Mouse (Mus musculus): ENCODE results near the gene Zfp423. TPM values are rescaled to one million over a fixed set of nuclear protein-coding genes. Genes with fewer than 3 reads are reported as not detected.
A peak's percentile ranks its signal among the peaks of the same experiment; 100 is the strongest.

Gene Zfp423
- total RNA-seq, 2 experiments from 2014 or later, result not detected

DNA sequence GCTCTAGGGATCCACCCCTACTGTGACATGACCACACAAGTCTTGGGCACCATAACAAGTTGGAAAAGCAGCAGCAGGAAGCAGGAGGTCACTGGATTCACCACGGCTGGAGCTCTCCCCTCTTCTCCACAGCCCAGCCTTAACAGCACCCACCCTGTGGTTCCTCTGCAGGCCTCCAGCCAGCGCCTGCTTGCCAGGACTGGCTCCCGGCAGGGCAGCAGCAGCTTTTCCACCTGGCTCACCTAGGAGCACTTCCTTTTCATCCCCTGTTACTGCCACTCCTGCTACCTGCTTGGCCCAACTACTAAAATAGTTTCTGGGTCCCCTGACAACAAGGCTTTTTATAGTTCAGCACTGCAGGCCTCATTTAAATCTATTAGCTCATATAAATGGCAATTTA, 279.4 kb downstream of the Zfp423 start:
- ATAC-seq (replicated peaks; ENCODE audit: poor library complexity, severe bottlenecking), result no peak

DNA sequence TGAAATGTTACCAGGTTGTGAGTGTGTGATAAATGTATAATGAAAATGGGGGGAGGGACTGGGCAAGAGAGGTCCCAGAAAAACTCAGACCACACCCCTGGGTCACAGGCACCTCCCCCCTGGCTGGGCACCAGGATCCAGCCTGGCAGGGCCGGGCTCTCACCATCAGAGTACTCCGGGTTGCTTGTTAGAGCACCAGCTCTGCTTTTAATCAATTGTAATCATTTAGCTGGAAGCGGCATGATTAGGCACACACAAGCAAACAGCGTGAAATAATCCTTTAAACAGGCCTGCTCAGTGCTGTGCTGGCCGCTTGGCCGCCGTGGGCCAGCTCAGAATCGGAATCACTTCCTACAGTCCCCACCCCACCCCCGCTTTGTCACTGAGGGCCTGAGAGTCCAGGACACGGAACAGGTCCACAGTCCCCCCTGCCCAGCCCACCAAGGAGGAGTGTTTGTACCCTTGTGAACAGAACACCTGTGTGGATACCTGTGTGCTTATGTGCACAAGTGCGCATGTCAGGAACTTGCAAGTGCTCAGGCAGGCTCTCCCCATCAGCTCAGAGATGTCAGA, 279.9 kb downstream of the Zfp423 start:
- no peak for ATAC-seq (replicated peaks; ENCODE audit: poor library complexity, severe bottlenecking)

DNA sequence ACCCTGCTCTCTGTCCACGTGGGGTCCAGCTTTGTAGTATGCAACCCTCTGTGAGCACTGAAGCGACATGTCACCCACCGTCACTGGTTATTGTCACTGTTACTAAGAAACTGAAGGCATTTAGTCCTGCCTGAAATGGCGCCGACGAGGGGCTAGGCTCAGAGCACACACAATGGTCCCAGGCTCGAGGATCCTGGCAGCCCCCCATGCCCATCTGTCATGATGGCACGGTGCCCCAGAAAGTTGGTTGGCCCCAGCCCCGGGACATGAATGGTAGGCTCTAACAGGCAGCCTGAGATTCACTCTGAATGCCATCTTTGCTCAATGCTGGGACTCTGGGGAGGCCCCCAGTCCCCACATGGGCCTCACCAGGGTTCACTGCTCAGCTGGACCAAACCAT, 284.0 kb downstream of the Zfp423 start:
- no peak for ATAC-seq (replicated peaks; ENCODE audit: poor library complexity, severe bottlenecking)

DNA sequence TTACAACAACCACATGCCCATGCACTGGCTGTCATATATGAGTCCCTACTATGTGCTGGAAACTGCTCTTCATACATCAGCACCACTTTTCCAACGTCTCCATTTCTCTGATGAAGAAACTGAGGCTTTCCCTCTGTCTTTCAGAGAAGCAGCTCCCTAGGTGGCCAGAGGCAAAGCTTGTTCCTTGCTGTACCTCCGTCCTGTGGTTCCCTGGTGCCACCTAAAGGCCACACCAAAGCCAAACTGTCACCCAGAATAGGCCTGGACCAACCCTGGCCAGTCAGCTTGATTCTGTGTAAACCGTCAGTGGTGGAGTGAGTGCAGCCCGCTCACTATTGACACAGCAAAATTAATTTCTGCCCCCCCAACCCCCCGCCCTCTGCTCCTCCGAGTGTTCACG, 285.2 kb downstream of the Zfp423 start:
- ATAC-seq (replicated peaks; ENCODE audit: poor library complexity, severe bottlenecking), result no peak

DNA sequence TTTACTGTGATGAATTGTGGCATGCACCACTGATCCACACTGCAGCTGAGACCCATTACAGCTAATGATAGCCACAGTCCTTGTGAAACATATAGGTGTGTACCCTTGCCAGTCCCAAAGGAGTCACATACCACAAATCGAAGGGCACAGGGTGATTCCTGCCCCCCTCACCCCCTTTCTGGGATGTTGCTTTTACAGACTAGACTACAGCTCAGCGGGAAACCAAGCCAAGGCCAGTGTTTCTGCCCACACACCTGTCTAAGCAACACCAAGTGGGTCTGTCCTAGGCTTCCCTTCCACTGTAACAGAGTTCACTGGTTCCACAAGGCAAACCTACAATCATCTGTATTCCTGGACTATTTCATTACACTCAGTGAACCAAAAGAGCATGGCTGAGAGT, 287.2 kb downstream of the Zfp423 start:
- no peak for ATAC-seq (replicated peaks; ENCODE audit: poor library complexity, severe bottlenecking)

DNA sequence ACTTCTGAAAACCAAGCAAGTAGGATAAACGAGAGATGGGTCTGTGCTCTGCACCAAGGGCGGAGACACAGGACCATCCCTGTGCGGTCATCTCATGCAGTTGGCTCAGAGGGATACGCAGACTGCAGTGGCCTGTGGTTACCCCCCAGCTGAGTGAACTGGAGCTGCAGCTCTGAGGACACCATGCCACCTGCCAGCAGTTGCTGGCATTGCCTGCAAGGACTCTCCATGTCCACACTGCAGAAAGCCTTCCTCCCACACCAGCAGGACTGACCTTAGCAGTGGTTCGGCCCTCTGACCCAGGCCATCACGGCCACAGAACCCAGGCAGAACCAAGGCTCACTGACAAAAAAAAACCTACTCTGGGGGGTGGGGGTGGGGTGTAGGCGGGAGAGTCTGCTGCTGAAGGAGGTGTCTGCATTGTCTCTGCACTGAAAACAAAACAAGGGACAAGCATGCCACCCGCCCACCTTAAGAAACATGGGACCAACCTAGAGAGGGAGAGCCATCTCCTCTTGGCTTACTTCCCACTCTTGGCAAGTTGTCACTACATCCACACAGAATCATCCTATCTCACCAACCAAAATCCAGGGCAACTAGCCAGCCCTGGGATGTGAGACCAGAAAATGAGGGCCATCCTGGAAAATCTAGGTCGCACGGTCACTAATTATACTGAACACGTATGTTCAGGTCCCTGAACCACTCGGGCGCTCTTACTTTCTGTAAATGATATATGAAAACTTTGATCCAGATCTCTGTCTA, 288.0 kb downstream of the Zfp423 start:
- no peak for ATAC-seq (replicated peaks; ENCODE audit: poor library complexity, severe bottlenecking)

DNA sequence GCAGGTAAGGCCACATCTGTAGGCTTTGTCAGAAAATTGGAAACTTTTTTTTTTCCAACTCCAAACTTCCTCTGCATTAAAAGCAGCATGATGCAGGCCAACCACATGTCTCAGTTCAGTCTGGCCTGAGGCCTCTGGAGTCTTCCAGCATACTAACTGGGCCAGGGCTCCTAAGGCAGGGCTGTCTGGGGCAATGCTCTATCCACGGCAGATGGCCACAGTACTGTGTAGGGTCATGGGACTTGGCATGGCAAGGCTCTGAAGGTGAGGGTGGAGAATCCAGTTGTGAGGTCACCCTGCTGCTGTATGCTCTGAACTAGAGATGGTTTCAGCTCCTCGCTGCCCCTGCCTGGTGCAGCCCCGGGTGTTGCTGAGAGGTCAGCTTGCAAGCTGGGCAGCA, 289.2 kb downstream of the Zfp423 start:
- no peak for ATAC-seq (replicated peaks; ENCODE audit: poor library complexity, severe bottlenecking)

DNA sequence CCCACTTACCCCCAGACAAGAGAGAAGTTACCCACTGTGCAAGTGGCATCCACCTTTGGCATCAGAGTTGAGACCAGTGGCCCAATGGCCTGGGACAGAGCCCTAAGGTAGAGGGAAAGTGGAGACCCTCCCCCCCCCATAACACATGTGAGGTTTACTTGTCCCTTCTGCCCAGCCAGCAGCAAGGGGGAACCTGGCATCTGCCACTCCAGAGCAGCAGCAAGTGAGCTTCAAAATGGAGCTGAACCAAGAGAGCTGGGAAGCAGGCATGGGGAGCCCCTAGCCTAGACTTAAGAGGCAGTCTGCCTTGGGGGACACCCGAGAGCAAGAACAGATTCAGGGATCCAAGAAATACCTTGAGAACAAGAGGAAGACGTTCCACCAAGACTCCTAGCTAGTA, 290.7 kb downstream of the Zfp423 start:
- no peak for ATAC-seq (replicated peaks; ENCODE audit: poor library complexity, severe bottlenecking)

DNA sequence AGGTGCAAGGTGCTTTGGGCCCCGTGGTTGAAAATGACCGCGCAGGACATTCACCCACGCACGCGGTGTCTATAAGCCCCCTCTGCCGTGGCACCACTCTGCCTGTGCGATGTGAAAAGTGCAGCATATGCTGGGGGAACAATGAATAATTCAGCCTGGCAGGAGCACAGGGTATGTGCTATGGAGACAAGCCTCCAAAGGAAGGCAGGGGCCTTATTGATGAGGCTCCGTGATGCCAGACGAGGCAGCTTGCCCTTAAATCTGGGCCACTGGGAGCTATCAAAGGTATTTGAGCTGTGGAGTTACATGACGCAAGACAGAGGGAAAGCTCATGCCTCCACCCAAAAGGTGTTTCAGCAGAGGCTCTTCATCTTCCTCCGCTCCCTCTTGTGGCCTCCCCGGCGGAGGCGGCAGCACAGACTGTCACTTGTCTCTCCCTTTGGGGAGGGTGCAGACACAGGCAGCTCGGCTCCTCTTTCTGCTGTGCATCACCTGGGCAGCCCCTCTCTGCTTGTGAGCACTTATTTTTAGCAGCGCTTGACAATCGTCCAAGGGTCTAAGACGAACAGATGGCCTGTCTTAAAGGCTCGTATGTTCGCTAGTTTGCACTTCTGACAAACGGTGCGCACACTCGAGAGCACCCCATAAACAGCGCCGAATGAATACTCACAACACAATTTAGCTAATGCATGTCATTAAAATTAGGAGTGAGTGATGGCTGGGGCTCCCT, 291.3 kb downstream of the Zfp423 start:
- ATAC-seq (replicated peaks; ENCODE audit: poor library complexity, severe bottlenecking), result no peak

DNA sequence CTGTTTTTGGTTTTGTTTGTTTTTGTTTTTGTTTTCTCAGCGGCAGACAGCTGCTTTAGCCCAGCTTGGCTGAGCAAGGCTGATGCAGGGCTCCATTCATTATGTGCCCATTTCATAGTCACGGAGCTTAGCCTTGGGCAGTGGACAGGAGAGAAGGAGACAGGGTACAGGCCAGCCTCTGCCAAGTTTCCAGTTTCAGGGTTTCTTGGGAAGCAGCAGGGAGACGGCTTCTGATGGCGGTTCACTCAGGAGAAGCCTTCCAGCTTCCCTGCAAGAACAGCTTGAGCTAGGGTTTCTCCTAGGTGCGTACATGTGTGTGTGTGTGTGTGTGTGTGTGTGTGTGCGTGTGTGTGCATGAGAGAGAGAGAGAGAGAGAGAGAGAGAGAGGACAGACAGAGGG, 292.1 kb downstream of the Zfp423 start:
- no peak for ATAC-seq (replicated peaks; ENCODE audit: poor library complexity, severe bottlenecking)

DNA sequence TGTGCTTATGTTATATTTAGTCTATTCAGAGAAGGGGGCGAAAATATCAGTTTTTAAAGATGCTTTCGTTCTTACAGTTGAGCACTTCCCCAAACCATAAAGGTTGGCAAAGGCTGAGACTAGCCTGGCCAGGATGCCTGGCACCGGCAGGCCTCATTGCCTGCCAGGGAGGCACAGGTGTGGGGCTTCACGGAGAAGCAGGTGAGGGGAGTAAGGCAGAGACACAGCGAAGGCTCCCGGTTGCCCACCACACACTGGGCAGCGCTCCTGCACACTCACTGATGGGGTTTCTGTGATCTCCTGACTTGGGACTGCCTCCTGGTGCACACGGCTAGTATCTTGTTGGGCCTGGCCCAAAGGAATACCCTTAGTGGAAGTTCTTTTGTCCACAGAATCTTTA, 294.1 kb downstream of the Zfp423 start:
- no peak for ATAC-seq (replicated peaks; ENCODE audit: poor library complexity, severe bottlenecking)

DNA sequence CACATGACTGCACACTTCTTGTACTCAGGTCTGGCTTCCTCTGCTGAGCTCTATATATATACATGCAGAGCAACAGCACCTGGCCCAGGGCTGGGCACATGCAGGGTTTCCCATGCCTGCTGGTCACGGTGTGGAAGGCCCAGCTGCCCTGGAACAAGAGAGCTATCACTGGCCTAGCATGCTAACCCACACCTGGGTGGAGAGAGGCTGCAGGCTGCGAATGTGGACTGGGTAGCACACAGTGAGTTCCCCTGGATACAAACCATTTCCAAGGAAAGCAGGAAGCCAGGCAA, 295.2 kb downstream of the Zfp423 start:
- ATAC-seq (replicated peaks; ENCODE audit: poor library complexity, severe bottlenecking), result no peak

DNA sequence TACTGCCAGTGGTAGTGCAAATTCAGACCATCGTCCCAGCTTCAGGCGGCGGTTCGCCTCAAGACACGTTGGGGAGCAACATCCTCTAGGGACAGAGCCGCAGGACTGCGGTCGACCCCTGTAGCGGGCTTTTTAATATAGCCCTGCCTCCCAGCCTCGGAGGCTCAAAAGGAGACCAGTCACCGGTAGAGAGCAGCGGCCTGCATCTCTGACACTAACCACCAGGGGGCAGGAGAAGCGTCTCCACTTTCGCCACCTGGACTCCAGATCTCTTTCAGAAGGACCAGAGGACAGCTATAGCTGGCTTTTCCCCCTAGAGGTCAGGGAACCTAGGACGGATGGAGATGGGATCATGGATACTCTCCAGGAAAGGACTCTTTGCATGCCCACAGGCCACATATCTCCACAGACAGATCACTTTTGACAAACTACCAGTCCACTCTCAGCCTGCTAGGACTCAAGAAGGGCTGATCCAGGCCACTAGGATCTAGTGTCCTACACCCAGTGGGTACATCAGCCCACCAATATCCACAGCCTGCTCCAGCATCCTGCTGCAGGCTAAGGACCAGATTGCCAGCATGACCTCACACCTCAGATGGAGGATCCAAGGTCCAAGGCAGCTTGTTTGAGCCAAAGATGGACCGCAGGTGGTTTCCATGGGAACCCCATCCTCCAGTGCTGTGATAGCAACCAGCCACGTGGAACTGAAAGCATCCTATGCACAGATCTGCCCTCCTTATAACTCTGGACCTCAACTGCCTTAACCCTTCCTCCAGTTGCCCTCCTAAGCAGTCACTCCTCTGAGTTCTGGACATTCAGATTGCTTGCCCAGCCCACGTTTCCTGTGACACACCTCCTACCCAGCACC, 295.8 kb downstream of the Zfp423 start:
- ATAC-seq (replicated peaks; ENCODE audit: poor library complexity, severe bottlenecking), result peak; percentile 67

DNA sequence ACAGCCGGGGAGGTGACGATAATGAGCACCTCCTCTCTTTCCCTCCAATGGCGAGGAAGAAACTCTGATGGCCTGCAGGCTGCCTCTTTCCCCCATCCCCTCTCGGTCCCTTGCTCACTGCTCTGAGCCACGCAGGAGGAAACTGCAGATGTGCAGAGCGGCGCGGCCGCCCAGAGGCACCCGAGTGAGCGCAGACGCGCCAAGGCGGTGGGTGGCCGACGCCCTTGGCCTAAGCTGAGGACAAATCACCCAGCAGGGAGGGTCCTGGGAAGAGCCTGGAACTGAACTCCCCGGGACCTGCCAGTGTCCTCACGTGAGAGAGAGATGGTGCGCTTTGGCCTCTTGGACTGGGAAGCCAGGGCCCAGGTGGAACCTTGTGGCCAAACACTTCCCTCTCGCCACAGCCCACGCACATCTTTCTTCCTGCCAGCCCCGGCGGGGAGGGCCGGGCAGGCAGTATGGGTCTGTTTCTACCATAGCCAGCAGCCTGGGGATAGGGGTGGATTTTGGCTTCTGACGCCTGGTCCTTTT, 296.5 kb downstream of the Zfp423 start:
- no peak for ATAC-seq (replicated peaks; ENCODE audit: poor library complexity, severe bottlenecking)

DNA sequence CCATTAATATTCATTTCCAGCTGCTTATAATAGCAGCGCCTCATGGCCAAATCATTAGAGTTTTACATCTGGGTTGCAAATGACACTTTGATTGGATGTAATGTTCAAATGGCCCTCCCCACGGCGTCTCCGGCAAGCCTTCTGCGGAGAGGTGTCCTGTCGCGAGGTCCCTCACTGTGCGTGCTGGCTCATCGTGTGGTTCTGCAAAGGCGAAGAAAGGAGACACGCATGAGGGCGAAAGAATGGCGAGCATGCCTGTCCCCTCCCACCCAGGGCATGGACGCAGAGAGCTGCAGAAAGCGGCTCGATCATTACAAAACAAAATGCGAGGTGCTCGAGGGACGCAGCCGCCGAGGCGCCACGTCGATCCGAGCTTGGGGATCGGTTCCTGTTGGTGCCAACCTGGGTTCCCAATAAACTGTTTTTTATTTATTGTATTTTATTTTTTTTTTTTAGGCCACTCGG, 297.1 kb downstream of the Zfp423 start:
- no peak for ATAC-seq (replicated peaks; ENCODE audit: poor library complexity, severe bottlenecking)

DNA sequence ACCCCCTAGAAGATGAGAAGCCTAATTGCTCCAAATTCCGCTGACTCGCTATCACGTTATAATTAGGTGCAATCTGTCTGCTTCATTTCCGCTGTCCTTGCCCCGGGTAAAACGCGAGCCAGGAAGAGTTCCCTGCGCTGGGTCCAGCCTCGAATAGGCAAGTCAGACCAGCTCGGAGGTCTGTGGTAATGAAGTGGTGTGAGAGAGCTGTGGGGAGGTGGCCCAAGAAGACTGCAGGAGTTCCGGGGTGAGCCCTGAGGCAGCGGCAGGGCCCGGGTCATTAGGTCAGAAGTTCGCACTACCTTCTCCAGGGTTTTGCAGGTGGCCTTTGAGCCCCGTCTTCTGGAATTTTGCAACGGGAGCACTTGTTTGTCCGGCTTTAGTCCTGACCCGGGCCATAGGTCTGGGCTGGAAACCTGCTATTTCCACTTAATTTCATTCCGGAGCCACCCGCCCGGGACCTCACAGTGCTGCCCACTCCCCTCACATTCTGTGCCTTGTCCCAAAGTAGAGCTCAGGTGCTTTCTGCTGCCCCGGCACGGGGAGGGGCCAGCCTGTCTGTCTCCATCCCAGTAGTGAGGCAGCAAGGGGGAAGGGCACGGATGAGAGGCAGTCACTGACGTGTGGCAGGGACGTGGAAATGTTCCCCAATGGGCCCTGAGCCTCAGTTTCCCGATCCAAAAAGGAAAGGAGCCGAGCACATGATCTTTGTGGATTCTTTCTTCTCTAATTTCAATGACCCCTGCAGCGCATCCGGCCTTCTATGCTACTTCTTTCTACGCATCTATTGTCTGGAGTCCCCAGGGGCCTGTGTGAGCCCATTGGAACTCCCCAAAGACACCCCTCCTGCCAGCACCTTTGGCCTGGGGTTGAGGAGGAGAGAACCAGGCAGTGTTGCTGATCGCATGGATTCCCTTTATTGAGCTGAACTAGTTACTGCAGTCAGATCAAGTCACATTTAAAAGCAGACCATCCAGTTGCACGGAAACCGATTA, 298.2 kb downstream of the Zfp423 start:
- no peak for ATAC-seq (replicated peaks; ENCODE audit: poor library complexity, severe bottlenecking)

DNA sequence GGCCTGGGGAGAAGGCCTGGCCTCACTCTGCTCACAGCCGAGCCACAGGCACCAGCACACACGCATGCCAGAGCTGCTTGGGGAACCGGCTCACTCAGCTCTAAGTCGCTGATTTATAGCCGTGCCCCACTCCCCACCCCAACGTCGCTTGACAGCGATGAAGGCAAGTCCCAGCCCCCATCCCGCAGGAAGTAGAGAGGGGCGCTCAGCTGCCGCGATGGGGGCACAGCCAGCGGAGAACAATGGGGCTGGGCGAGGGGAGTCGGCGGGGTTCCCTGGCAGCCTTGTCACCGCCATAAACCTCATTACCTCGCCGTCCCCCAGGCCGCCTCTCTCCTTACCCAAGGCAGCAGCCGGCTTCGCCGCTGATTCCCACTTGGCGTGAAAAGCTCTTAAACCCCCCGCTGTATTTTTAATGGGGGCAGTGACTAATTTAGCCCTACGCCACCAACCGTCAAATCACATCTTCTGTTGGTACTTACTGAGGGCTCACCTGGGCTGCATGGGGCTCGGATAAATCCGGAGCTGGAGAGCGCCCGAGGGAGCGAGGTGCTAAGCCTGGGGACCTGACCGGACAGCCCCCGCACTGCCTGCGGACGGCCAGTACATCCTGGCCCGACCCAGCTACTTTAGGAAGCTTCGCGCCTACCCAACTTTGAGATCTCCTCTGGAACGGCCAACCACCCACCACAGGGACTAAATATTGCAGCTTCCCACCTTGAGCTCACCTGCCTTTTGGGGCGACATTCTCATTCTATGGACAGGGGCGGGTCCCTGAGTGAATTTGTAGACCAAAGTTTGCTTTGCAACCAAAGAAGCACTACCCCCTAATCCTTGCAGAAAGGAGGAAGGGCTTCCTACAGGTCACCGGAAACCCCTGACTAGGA, 299.1 kb downstream of the Zfp423 start:
- ATAC-seq (replicated peaks; ENCODE audit: poor library complexity, severe bottlenecking), result no peak

DNA sequence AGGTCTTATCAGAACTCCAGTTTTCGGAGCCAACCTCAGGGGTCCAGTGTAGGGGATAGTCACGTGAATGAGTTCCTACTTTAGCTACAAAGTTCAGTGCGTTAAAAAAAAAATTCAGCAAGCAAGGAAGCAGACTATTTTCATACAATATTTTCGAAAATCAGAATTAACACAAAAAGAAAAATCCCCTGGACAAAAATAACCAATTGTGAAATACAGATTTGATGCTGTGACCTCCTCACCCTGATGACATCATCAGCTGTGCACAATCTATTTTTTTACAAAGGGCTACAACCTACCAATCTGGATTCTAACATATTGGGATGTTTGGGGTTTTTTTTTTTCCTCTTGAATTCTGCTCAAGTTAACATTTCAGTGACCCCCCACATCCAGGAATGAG, 301.9 kb downstream of the Zfp423 start:
- no peak for ATAC-seq (replicated peaks; ENCODE audit: poor library complexity, severe bottlenecking)

Data from granulocyte monocyte progenitor cell, adult 5-6 weeks (primary cell).